Mouse (Mus musculus) intestine, embryonic 16.5 days (tissue): ENCODE results near the gene Tnrc18. TPM values are rescaled to one million over a fixed set of nuclear protein-coding genes. Genes with fewer than 3 reads are reported as not detected.

Experiments used
- ATAC-seq: fragments of 200-750 bp; cut with Nextera tagmentation; 2 replicates; pipeline ENCODE4 v1.8.0; 2017; ENCODE audit warnings: moderate TSS enrichment, moderate library complexity
- H3K27ac ChIP-seq: fragments of 300-500 bp; sonication (generic); 2 replicates; pipeline ENCODE4 v1.5.1; 2014; ENCODE audit warnings: mild to moderate bottlenecking, low read length
- H3K27me3 ChIP-seq: fragments of 300-500 bp; sonication (generic); replicated peaks from 2 replicates; pipeline ENCODE4 v1.6.1; 2014; ENCODE audit warnings: low read length, control low read depth, mixed read lengths; ENCODE audit not compliant: control insufficient read depth, insufficient read depth
- H3K36me3 ChIP-seq: fragments of 300-500 bp; sonication (generic); 2 replicates; pipeline ENCODE4 v1.6.1; 2014; ENCODE audit warnings: low read length, control low read depth; ENCODE audit not compliant: control insufficient read depth, insufficient read depth
- H3K4me1 ChIP-seq: fragments of 300-500 bp; sonication (generic); 2 replicates; pipeline ENCODE4 v1.6.1; 2014; ENCODE audit warnings: low read length, control low read depth, mixed read lengths; ENCODE audit not compliant: control insufficient read depth, insufficient read depth
- H3K4me2 ChIP-seq: fragments of 300-500 bp; sonication (generic); 2 replicates; pipeline ENCODE4 v1.6.1; 2014; ENCODE audit warnings: low read depth, low read length, control low read depth
- H3K4me3 ChIP-seq: fragments of 300-500 bp; sonication (generic); 2 replicates; pipeline ENCODE4 v1.5.1; 2014; ENCODE audit warnings: mild to moderate bottlenecking, low read length
- H3K9ac ChIP-seq: fragments of 300-500 bp; sonication (generic); 2 replicates; pipeline ENCODE4 v1.6.1; 2014; ENCODE audit warnings: low read depth, low read length
- H3K9me3 ChIP-seq: fragments of 300-500 bp; sonication (generic); 2 replicates; pipeline ENCODE4 v1.6.1; 2016; ENCODE audit warnings: low read length, control low read depth; ENCODE audit not compliant: control insufficient read depth
- WGBS: fragments of 180-500 bp; shearing (Covaris S2); extraction: QIAGEN DNeasy Blood & Tissue Kit; methylation state at CpG from one replicate; pipeline ENCODE4 v1.1.7; 2014; 5-methylcytosine and 5-hydroxymethylcytosine counted together
- polyA plus RNA-seq: library from polyadenylated mRNA; unstranded; fragments of >200 nt; fragmentation: Nextera tagmentation; extraction: Ambion mirVana; gene quantifications from 2 replicates; pipeline ENCODE4 v1.2.1, GENCODE M21; 2015

Gene Tnrc18
- polyA plus RNA-seq, 1 experiment from 2014 or later: 10.5 TPM

- Histone ChIP-seq H3K4me2 (no peak overlapping the region), H3K9me3 (no peaks in the 10 kb centered on the region), H3K36me3 (peaks cover 21% of the 10 kb centered on the region), H3K4me1 (no peaks in the 10 kb centered on the region), H3K27ac (no peak overlapping the region), H3K9ac (no peak overlapping the region), H3K27me3 (no peaks in the 10 kb centered on the region), H3K4me3 (no peak overlapping the region)
- WGBS: 69% methylated on average over 13 of the region's 13 CpGs
- ATAC-seq: no peak
Observed at GRCm38 (mm10) chr5:142752241-142752640, 65.2 kb downstream of the Tnrc18 start.

DNA sequence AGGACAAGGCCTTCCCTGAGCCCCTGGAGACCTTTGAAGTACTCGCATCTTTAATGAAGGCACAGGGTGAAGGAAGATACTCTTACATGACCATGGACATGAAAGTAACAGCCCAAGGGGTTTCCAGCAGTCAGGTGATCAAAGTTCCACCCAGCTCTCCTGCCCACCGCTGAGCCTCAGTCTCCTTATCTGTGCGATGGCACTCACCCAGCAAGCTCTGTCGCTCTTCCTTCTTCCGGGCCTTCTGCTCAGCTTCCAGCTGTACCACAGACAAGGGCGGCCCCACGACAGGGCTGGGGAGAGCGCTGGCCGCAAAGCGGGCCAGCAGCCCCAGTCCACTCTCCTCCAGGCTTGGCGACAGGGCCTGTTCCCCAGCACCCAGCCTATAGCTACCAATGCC lies 67.3 kb downstream of the Tnrc18 start:
- H3K27ac ChIP-seq: no peak overlapping the region
- no peak overlapping the region for H3K9ac ChIP-seq
- H3K27me3 ChIP-seq: no peaks in the 10 kb centered on the region
- no peaks in the 10 kb centered on the region for H3K4me1 ChIP-seq
- WGBS: 86% methylated on average over 11 of the region's 11 CpGs
- H3K4me2 ChIP-seq: no peak overlapping the region
- no peak for ATAC-seq
- no peak overlapping the region for H3K4me3 ChIP-seq
- H3K36me3 ChIP-seq: peaks cover 16% of the 10 kb centered on the region; the same call in 1 of the 2 replicates
- no peaks in the 10 kb centered on the region for H3K9me3 ChIP-seq

DNA sequence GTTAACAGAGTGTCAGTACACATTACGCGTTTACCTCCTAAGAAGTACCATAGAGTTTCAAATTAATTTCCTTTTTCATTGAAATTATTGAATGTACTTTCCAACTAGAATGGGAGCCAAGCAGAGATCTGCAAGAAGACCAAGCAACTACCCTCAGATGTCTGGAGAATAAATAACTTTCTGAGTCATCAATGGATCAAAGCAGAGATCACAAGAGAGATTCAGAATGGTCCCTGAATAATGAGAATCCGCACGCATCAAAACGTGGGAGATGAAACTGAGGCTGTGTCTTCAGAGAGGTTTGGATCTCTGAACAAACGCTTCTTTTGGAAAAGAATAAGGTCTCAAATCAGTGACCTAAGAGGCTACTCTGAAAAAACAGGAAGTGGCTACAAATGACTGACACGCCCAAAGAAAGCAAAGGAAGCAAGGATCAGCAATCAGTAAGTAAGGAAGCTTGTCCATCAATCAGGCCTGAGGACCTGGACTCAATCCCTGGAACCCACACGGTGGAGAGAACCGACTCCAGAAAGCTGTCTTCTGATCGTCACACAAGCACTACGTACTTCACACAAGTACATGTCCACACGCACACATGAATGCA lies 70.3 kb downstream of the Tnrc18 start:
- WGBS: 80% methylated on average over 12 of the region's 12 CpGs
- Histone ChIP-seq H3K27ac (no peak overlapping the region), H3K4me2 (no peak overlapping the region), H3K4me3 (no peak overlapping the region), H3K9ac (no peak overlapping the region), H3K27me3 (no peaks in the 10 kb centered on the region), H3K36me3 (peaks cover 36% of the 10 kb centered on the region), H3K9me3 (no peaks in the 10 kb centered on the region), H3K4me1 (no peaks in the 10 kb centered on the region)
- ATAC-seq: no peak

DNA sequence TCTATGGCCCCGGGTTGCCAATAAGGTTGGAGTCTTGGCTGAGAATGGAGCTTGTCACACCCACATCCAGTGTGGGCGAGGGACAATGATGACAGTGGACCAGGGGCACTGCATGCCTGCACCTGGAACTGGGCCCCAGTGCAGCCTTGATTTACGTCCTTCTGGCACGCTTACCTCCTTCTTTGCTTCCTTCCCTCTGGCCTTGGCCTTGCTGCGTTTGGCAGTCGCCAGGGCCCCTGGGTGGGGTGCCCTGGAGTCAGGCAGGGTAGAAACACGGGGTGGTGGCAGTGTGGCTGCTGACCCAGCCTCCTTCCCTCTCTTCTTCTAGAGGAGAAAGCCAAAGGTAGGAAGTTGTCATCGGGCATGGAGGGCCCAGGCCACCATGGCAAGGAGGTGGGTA lies 77.5 kb downstream of the Tnrc18 start:
- no peak overlapping the region for H3K4me3 ChIP-seq
- no peak overlapping the region for H3K27ac ChIP-seq
- no peaks in the 10 kb centered on the region for H3K27me3 ChIP-seq
- no peaks in the 10 kb centered on the region for H3K9me3 ChIP-seq
- no peak overlapping the region for H3K9ac ChIP-seq
- peaks cover 46% of the 10 kb centered on the region for H3K36me3 ChIP-seq
- H3K4me2 ChIP-seq: no peak overlapping the region
- no peaks in the 10 kb centered on the region for H3K4me1 ChIP-seq
- no peak for ATAC-seq
- 77% methylated on average over 8 of the region's 8 CpGs for WGBS

DNA sequence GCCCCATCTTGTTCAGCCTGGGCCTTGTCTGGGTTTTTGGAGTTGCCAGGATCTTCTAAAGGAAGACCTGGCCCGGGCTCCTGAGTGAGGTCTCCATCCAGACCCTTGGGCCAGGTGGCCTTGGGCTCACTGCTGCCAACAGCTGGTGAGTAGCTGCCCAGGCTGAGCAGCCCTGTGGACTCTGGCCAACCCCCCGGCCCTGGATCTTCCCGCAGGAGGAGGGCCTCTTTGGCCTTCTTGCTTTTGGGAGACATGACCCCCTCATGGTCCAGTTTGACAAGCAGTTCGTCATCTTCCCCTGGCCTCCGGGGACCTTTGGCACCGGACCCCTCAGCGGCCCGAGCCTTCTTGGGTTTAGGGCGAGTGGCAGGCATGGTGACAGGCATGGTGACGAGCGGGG lies 85.5 kb downstream of the Tnrc18 start:
- Histone ChIP-seq H3K9ac (no peak overlapping the region), H3K27me3 (no peaks in the 10 kb centered on the region), H3K4me2 (no peak overlapping the region), H3K4me1 (no peaks in the 10 kb centered on the region), H3K9me3 (no peaks in the 10 kb centered on the region), H3K4me3 (no peak overlapping the region), H3K36me3 (peaks cover 54% of the 10 kb centered on the region), H3K27ac (no peak overlapping the region)
- WGBS: 87% methylated on average over 11 of the region's 11 CpGs
- ATAC-seq: no peak

GRCm38 (mm10) chr5:142730295-142730694 lies 87.2 kb downstream of the Tnrc18 start:
- H3K9ac ChIP-seq: no peak overlapping the region
- H3K4me3 ChIP-seq: no peak overlapping the region
- no peak overlapping the region for H3K27ac ChIP-seq
- WGBS: 90% methylated on average over 12 of the region's 12 CpGs
- ATAC-seq: no peak
- H3K27me3 ChIP-seq: no peaks in the 10 kb centered on the region
- no peaks in the 10 kb centered on the region for H3K9me3 ChIP-seq
- peaks cover 55% of the 10 kb centered on the region for H3K36me3 ChIP-seq
- no peaks in the 10 kb centered on the region for H3K4me1 ChIP-seq
- no peak overlapping the region for H3K4me2 ChIP-seq

GRCm38 (mm10) chr5:142728301-142728700 lies 89.2 kb downstream of the Tnrc18 start:
- Histone ChIP-seq H3K27ac (no peak overlapping the region), H3K27me3 (no peaks in the 10 kb centered on the region), H3K36me3 (peaks cover 52% of the 10 kb centered on the region), H3K9ac (no peak overlapping the region), H3K4me3 (no peak overlapping the region), H3K9me3 (no peaks in the 10 kb centered on the region), H3K4me1 (peaks cover 3% of the 10 kb centered on the region; the same call in 1 of the 2 replicates), H3K4me2 (no peak overlapping the region)
- ATAC-seq: no peak
- 98% methylated on average over 16 of the region's 16 CpGs for WGBS

DNA sequence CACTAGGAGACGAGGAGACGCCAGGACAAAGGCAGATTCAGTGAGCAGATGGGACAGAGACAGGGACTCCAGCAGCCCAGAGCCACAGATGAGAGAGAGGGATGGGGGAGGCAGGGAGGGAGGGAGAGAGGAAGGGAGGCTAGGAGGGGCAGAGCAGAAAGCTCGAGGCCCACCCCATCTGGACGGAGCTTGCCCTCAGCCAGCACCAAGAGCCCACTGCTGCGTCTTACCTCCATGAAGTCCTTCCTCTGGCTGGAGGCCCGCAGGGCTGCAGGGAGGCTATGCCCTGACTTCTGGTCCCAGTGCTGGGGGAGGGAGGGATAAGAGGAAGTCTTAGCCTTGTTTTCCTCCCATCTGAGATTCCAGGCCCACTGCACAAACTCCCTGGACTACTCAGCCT lies 90.7 kb downstream of the Tnrc18 start:
- Histone ChIP-seq H3K36me3 (peaks cover 47% of the 10 kb centered on the region), H3K4me1 (peaks cover 3% of the 10 kb centered on the region; the same call in 1 of the 2 replicates), H3K9me3 (no peaks in the 10 kb centered on the region), H3K9ac (no peak overlapping the region), H3K27me3 (no peaks in the 10 kb centered on the region), H3K27ac (no peak overlapping the region), H3K4me3 (no peak overlapping the region), H3K4me2 (no peak overlapping the region)
- no peak for ATAC-seq
- WGBS: 88% methylated on average over 6 of the region's 6 CpGs

DNA sequence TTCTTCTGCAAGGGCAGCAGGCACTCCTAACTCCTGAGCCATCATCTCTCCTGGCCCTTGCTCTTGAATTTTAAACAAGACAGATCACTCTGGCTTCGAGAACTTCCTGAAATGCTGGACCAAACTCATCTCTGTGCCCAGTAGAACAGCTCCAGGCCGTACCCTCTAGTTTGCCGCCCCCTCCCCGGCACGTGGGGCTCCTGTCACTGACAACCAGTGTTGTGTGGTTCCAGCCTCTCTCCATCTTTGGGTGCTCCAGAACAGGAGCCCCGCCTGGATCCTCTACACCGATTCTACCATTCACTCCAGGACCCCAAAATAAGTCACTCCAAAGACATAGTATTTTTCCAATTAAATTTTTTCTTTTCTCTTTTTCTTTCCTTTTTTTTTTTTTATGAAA lies 93.2 kb downstream of the Tnrc18 start:
- no peak for ATAC-seq
- H3K36me3 ChIP-seq: peaks cover 28% of the 10 kb centered on the region
- H3K9me3 ChIP-seq: no peaks in the 10 kb centered on the region
- no peak overlapping the region for H3K27ac ChIP-seq
- no peak overlapping the region for H3K9ac ChIP-seq
- WGBS: 87% methylated on average over 7 of the region's 7 CpGs
- H3K4me1 ChIP-seq: peaks cover 3% of the 10 kb centered on the region; the same call in 1 of the 2 replicates
- H3K4me3 ChIP-seq: no peak overlapping the region
- no peak overlapping the region for H3K4me2 ChIP-seq
- no peaks in the 10 kb centered on the region for H3K27me3 ChIP-seq
